Mouse (Mus musculus) spleen, adult 18-20 months (tissue): Measurements from ENCODE around the gene Iqgap3.

Experiments
- DNase-seq, 2 experiments: peaks; one replicate each; pipeline ENCODE4 v3.0.0; 2022; ENCODE audit warnings: mixed read lengths in 2 of 2

Iqgap3 gene

GRCm38 (mm10) chr3:88139243-88140177 lies 57.7 kb downstream of the Iqgap3 start:
- DNase-seq: peak in 1 of 2 experiments; percentile 45

- no peak for DNase-seq
These were observed 58.6 kb downstream of the Iqgap3 start for GRCm38 (mm10) chr3:88140178-88140902.

- DNase-seq: peak in 1 of 2 experiments; percentile 42
These were observed 59.2 kb downstream of the Iqgap3 start for GRCm38 (mm10) chr3:88140903-88141430.

GRCm38 (mm10) chr3:88141439-88141786 lies 59.6 kb downstream of the Iqgap3 start:
- DNase-seq: peak in 1 of 2 experiments; percentile 49

- DNase-seq: peak; percentile 94 to 95
These were observed 60.2 kb downstream of the Iqgap3 start, which contains the start of gene Mef2d for GRCm38 (mm10) chr3:88141787-88142523. Mef2d (plus strand) TSS chr3:88142372.

GRCm38 (mm10) chr3:88142546-88142915 lies 60.8 kb downstream of the Iqgap3 start:
- DNase-seq: no peak

- DNase-seq: peak in 1 of 2 experiments; percentile 47
These were observed 61.4 kb downstream of the Iqgap3 start for GRCm38 (mm10) chr3:88142916-88143771.

GRCm38 (mm10) chr3:88143961-88144486 lies 62.3 kb downstream of the Iqgap3 start:
- DNase-seq: peak in 1 of 2 experiments; percentile 48

- no peak for DNase-seq
These were observed 63.1 kb downstream of the Iqgap3 start for GRCm38 (mm10) chr3:88144648-88145410.

GRCm38 (mm10) chr3:88145411-88145782 lies 63.6 kb downstream of the Iqgap3 start:
- no peak for DNase-seq

- DNase-seq: no peak
These were observed 64.2 kb downstream of the Iqgap3 start for GRCm38 (mm10) chr3:88145952-88146351.

- DNase-seq: no peak
These were observed 64.8 kb downstream of the Iqgap3 start for GRCm38 (mm10) chr3:88146376-88147112.

GRCm38 (mm10) chr3:88147444-88147843 lies 65.7 kb downstream of the Iqgap3 start:
- no peak for DNase-seq

- no peak for DNase-seq
These were observed 66.1 kb downstream of the Iqgap3 start for GRCm38 (mm10) chr3:88147866-88148265.

GRCm38 (mm10) chr3:88148354-88148753 lies 66.6 kb downstream of the Iqgap3 start:
- DNase-seq: peak; percentile 49

- DNase-seq: no peak
These were observed 67.2 kb downstream of the Iqgap3 start for GRCm38 (mm10) chr3:88148776-88149509.

- DNase-seq: no peak
These were observed 67.8 kb downstream of the Iqgap3 start for GRCm38 (mm10) chr3:88149510-88149974.

GRCm38 (mm10) chr3:88150061-88150998 lies 68.6 kb downstream of the Iqgap3 start:
- peak in 1 of 2 experiments; percentile 37 for DNase-seq
